Mouse (Mus musculus) urinary bladder, postnatal 36 days (tissue): ENCODE data around the gene Cnbp.

ENCODE experiments used
- DNase-seq, 2 experiments: peaks; one replicate each; pipeline ENCODE4 v3.0.0; 2022; ENCODE audit warnings: low spot score in 2 of 2, mixed read lengths in 1 of 2

Gene Cnbp

GRCm38 (mm10) chr6:87850900-87851614 lies at the start of gene Cnbp:
TSS of gene Cnbp (minus strand) at chr6:87851106.
- peak; percentile 92 to 96 for DNase-seq

DNA sequence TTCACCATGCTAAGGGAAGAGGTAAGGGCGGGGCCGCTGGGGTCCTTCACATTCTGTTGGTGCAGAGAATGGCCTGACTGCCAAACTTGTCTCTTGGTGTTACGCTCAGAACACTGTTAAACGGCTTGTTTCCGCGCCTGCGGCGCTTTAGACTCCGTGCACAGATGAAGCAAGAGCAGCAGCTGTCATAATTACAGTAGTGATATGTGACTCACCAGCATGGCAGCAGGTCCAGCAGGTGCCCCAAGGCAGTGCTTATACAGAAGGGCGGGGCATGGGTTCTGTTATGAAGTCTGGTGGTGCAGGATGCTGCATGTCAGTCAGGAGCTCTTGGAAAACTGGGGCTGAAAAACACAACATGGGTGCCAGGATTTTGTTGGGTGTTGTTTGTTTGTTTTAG lies 47.1 kb upstream of the Cnbp start:
- DNase-seq: peak in 1 of 2 experiments; percentile 21

DNA sequence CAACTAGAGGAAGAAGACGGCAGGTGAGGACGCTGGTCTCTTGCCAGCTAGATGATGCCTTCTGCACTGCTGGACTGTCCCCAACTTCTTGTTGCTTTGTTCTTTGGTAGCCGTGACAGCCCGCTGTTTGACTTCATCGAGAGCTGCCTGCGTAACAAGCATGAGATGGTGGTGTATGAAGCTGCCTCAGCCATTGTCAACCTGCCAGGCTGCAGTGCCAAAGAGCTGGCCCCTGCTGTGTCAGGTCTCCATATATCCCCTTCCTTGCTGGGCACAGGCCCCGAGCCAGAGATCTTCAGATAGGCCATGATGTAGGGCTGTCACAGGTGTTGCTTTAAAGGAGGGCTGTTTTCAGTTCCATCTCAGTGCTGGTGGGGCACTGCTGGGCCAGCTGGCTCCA lies 43.0 kb upstream of the Cnbp start:
- no peak for DNase-seq

DNA sequence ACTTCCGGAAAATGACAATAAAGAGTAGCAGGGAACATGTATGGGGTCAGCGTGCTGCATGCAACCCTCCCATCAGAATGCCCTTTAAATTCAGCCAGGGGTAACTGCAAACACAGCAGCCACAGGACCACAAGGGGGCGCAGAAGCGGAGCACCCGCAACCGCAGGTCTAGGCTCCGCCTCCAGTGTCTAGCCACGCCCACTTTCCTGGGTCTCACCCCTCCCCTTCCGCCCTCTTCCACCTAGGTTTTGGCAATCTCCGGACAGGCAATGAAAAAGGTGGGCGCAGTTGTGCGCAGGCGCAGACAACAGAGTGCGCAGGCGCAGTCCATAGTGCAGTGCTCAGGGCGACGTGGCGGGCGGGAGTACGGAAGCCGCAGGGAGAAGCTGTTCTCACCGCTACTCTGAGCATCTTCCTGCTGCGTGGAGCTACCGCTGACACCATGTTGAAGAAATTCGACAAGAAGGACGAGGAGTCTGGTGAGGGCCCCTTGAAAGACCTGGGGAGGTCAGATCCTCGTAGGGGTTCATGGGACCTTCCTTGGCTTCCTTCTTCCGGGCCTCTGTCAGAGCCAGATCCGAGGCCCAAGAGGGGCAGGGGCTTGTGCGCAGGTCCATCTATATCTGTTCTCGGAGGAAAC lies 36.8 kb upstream of the Cnbp start, which contains the start of gene Copg1:
Gene Copg1 (plus strand): TSS at position 221 of the 640 bp plus-strand sequence.
- peak; percentile 100 for DNase-seq

DNA sequence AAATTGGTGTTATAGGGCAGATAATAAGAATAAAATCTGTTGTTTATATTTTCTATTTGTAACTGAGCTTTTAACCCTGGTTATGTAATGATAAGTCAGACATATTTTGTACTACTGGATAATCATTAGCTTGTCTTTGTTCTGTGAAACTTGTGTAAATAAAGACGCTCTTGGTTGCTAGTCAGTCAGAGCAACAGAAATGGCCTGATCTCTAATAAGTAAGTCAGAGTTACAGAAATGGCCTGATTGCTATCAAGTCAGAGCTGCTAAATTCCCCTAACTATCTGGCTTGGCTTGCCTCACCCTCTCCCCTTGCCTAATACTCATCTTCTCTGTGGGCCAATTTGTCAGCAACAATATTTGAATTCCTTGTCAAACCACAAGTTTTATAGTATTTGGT lies 35.8 kb upstream of the Cnbp start:
- DNase-seq: no peak

DNA sequence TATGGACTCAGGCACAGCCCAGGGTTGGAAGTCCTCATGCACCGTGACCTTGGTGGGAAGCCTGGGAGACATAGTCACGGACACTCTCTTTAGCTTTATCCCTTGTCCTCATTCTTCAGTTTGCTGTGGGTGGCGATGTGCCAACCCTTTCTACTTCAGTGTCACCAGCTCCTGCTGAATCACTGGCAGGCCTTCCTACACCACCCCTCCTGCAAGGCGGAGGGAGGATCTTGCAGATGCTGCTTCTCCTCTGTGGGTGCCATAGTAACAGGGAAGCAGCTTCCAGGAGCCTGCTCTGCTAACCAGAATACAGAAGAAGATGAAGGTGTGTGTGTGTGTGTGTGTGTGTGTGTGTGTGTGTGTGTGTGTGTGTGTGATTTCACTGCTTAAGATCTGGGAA lies 31.9 kb upstream of the Cnbp start:
- DNase-seq: no peak

- DNase-seq: no peak
These were observed 31.3 kb upstream of the Cnbp start for GRCm38 (mm10) chr6:87882221-87882620.

- no peak for DNase-seq
These were observed 28.7 kb upstream of the Cnbp start for GRCm38 (mm10) chr6:87879628-87880027.

DNA sequence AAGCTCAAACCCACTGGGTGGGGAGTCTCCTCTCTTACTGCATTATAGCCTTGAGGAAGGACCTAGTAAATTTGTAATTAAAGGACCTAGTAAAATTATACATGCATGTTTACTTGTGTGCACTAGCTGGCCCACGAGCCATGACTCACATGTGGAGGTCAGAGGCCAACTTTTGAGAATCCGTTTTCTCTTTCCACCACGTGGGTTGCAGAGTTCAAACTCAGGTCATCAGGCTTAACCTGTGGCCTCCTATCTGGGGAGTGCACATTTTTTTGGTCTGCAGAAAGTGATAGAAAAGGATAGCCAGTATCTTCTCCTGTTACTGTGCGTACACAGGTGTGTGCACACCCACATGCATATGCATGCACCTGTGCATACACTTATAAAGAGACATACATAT lies 28.1 kb upstream of the Cnbp start:
- no peak for DNase-seq

- DNase-seq: peak in 1 of 2 experiments; percentile 30
These were observed 25.2 kb upstream of the Cnbp start for GRCm38 (mm10) chr6:87876068-87876643.

GRCm38 (mm10) chr6:87875562-87875961 lies 24.7 kb upstream of the Cnbp start:
- DNase-seq: no peak

DNA sequence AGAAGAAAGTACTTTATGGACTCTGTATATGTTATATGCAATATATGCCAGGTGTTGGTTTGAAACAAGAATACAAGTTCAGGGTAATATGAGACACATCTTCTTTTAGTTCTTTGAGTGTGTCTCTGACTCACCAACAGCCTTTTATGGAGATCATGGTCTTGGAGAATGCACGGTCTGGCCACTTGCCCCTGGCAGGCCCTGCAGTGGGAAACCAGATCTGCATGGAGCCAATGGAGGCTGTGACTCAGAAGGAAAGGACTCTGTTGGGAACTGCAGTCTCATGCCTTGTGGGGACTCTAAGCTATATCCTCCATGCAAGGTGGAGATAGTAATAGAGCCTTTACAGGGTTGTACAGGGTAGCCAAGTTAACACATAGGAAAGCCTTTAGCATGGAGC lies 24.2 kb upstream of the Cnbp start:
- peak in 1 of 2 experiments; percentile 72 for DNase-seq

GRCm38 (mm10) chr6:87873963-87874362 lies 23.1 kb upstream of the Cnbp start:
- DNase-seq: no peak

GRCm38 (mm10) chr6:87873104-87873503 lies 22.2 kb upstream of the Cnbp start:
- peak in 1 of 2 experiments; percentile 27 for DNase-seq

- no peak for DNase-seq
These were observed 20.3 kb upstream of the Cnbp start for GRCm38 (mm10) chr6:87871240-87871639.

- no peak for DNase-seq
These were observed 19.5 kb upstream of the Cnbp start for GRCm38 (mm10) chr6:87870440-87870839.

- DNase-seq: peak; percentile 88 to 91
These were observed 18.1 kb upstream of the Cnbp start for GRCm38 (mm10) chr6:87868871-87869506.

DNA sequence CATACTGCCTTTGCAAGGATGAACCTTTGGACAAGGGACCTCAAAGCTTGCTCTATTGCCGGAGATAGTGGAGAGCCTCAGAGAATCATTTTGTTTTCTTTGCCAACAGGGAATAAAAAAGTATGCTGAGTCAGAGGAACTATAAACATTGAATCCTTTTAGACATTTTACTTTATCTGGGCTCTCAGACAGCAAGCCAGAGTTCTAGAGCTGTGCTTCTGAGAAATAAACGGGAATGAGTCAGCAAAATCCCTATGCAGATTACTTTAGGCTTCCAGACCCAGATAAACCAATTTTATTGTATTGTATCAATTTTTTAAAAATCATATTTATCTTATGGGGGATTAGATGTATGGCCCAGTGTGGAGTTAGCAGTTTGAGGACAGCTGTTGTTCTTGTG lies 16.4 kb upstream of the Cnbp start:
- DNase-seq: no peak

DNA sequence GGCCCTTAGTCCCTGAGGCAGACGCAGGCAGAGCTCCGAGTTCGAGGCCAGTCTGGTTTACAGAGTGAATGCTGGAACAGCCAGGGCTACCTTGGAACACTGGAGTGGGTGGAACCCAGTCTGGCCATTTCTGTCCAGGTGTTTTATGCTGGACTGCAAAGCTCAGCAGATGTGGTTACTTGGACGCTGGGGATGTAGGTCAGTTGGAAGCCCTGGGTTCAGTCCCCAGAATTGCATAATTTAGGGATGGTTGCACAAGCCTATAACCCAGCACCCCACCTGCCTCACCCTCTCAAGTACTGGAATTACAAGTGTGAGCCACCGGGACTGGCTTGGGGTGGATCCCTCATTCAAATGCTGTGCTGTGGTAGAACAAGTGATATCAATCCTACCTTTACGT lies 15.3 kb upstream of the Cnbp start:
- DNase-seq: no peak

GRCm38 (mm10) chr6:87857071-87857470 lies 6.2 kb upstream of the Cnbp start:
- DNase-seq: no peak

DNA sequence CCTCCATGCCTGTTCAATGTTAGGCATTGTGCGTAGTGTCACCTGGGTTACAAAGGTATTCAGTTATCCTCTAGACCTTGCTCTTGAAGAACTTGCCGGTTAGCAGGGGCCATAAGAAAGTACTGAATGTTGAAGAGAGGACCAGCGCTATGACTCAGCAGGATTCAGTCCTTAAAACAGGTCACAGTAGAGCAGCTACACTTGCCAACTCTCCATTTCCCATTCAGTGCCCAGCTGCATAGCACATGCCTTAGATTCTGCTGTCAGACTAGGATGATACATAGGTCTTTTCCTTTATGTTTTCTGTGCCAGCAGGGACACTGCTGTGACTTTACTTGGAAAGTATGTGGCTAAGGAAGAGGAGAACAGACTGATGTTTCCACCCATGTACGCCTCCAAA lies 2.5 kb upstream of the Cnbp start:
- DNase-seq: no peak

DNA sequence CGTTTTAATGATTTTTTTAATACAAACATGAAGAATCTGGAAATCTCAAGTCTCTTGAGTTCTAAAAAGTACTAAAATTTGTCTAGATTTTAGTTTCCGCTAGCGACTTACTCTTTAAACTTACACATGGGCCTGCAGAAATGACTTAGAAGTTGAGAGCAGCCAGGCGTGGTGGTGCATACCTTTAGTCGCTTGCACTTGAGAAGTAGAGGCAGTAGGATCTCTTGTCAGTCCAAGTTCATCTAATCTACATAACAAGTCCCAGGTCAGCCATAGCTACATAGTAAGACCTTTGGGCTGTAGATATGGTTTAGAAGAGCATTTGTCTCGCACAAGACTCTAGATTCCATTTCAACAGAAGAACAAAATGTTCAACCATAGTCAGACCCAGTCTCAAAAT lies 965 bp upstream of the Cnbp start:
- DNase-seq: no peak
